In the genomic region with DNA sequence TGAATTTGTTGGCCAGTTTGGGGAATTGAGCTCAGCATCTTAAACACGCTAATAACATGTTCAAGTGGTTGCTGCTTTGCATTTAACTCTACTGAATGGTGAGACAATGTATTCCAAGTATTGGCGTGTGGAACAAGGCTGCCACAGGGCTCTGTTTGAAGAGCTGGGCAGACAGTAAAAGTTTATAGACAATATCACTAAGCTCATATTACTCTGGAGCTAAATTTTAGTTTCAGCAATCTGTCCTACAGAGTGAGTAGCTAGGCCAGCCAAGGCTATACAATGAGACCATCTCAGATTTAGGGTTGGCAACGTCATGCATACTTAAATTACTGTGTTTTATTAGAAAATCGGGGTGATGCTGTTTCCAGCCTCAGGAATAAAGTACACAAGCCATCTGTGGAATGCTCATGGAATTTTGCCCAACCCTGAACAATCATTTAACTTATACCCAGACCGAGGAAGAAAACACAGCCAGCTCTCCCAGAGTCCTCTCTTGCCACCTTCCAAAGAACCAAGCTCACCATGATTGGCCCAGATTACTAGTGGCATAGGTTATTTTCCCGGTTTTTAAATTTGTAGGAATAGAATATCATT, we compare ENCODE assay signal across 23 mouse cellular contexts. TPM values are rescaled to one million over a fixed set of nuclear protein-coding genes. Genes with fewer than 3 reads are reported as not detected.
DNase-seq lines count a peak whose midpoint lies in the region; ATAC-seq lines count a peak whose summit lies in the region.
"Had no signal": no experiment of that assay in that cellular context is flagged by ENCODE, and none has a peak within 500 bp of the region (broad histone marks: within the 10 kb centered on the region; RNA-seq: fewer than 3 reads in every experiment).

No protein-coding gene starts in this region.

- no peak overlapping the region for H3K4me2 ChIP-seq in embryonic facial prominence, embryonic 12.5 days (replicated peaks)
- H3K4me2 ChIP-seq in liver, embryonic 13.5 days = no peak overlapping the region
- H3K4me2 ChIP-seq in limb, embryonic 15.5 days = no peak overlapping the region
- H3K4me2 ChIP-seq: hindbrain, embryonic 14.5 days; intestine, embryonic 15.5 days had no signal

- no peak overlapping the region for H3K4me3 ChIP-seq in embryonic facial prominence, embryonic 12.5 days
- H3K4me3 ChIP-seq in embryonic facial prominence, embryonic 10.5 days = no peak overlapping the region
- H3K4me3 ChIP-seq in liver, embryonic 13.5 days (replicated peaks) = no peak overlapping the region
- H3K4me3 ChIP-seq in limb, embryonic 15.5 days = no peak overlapping the region
- H3K4me3 ChIP-seq: erythroblast, embryonic 14.5 days; forebrain, embryonic 10.5 days; gastrocnemius, adult 2 months; heart, embryonic 10.5 days; intestine, embryonic 15.5 days had no signal

- 0 out of 2 replicates have a peak overlapping the region, but pooled peaks have one; percentile 51 for H3K27ac ChIP-seq in embryonic facial prominence, embryonic 12.5 days
- no peak overlapping the region for H3K27ac ChIP-seq in embryonic facial prominence, embryonic 10.5 days (replicated peaks)
- H3K27ac ChIP-seq in liver, embryonic 13.5 days = peak overlapping the region; percentile 48
- peak overlapping the region; percentile 67 for H3K27ac ChIP-seq in limb, embryonic 15.5 days
- H3K27ac ChIP-seq: forebrain, embryonic 10.5 days; gastrocnemius, adult 2 months; heart, embryonic 10.5 days; hindbrain, embryonic 14.5 days; intestine, embryonic 15.5 days had no signal

- H3K4me1 ChIP-seq in embryonic facial prominence, embryonic 12.5 days = peaks cover 6% of the 10 kb centered on the region; the same call in 1 of the 2 replicates
- H3K4me1 ChIP-seq in embryonic facial prominence, embryonic 10.5 days = peaks cover 11% of the 10 kb centered on the region
- H3K4me1 ChIP-seq in liver, embryonic 13.5 days (replicated peaks) = peaks cover 62% of the 10 kb centered on the region
- H3K4me1 ChIP-seq in limb, embryonic 15.5 days = peaks cover 22% of the 10 kb centered on the region

- no peak overlapping the region for H3K9ac ChIP-seq in embryonic facial prominence, embryonic 12.5 days
- no peak overlapping the region for H3K9ac ChIP-seq in liver, embryonic 13.5 days
- H3K9ac ChIP-seq in limb, embryonic 15.5 days = no peak overlapping the region
- H3K9ac ChIP-seq: hindbrain, embryonic 14.5 days; intestine, embryonic 15.5 days had no signal

- ATAC-seq in embryonic facial prominence, embryonic 12.5 days (ENCODE audit: insufficient number of reproducible peaks, insufficient read depth, low FRiP score, low TSS enrichment) = no peak
- no peak for ATAC-seq in liver, embryonic 13.5 days (ENCODE audit: low read depth)
- ATAC-seq in limb, embryonic 15.5 days (ENCODE audit: insufficient number of reproducible peaks, low FRiP score, low TSS enrichment, low read depth) = peak; percentile 66; the same call in 1 of the 2 replicates
- ATAC-seq: CD4-positive, CD25-positive, alpha-beta regulatory T cell, adult 4 months; forebrain, embryonic 14.5 days; intestine, embryonic 15.5 days had no signal

- H3K9me3 ChIP-seq in embryonic facial prominence, embryonic 12.5 days = no peaks in the 10 kb centered on the region
- no peaks in the 10 kb centered on the region for H3K9me3 ChIP-seq in embryonic facial prominence, embryonic 10.5 days
- H3K9me3 ChIP-seq in liver, embryonic 13.5 days (replicated peaks) = no peaks in the 10 kb centered on the region
- no peaks in the 10 kb centered on the region for H3K9me3 ChIP-seq in limb, embryonic 15.5 days
- H3K9me3 ChIP-seq: forebrain, embryonic 10.5 days; G1E; heart, embryonic 10.5 days; intestine, embryonic 15.5 days had no signal

- H3K27me3 ChIP-seq in embryonic facial prominence, embryonic 12.5 days = no peaks in the 10 kb centered on the region
- peaks cover 4% of the 10 kb centered on the region; the same call in 1 of the 2 replicates for H3K27me3 ChIP-seq in embryonic facial prominence, embryonic 10.5 days (replicated peaks; ENCODE audit: low read depth, poor library complexity, severe bottlenecking)
- no peaks in the 10 kb centered on the region for H3K27me3 ChIP-seq in liver, embryonic 13.5 days
- no peaks in the 10 kb centered on the region for H3K27me3 ChIP-seq in limb, embryonic 15.5 days
- H3K27me3 ChIP-seq: intestine, embryonic 15.5 days had no signal

- DNase-seq in embryonic facial prominence, embryonic 10.5 days (ENCODE audit: low spot score) = no peak
- DNase-seq in liver, embryonic 13.5 days = no peak
- DNase-seq in liver = no peak
- no peak for DNase-seq in cerebellum, postnatal 25 days
- no peak for DNase-seq in layer of hippocampus, adult 11-12 months (ENCODE audit: low spot score)
- DNase-seq: adrenal gland, postnatal 14 days; B cell, adult 2 months; cerebellum, adult 11-12 months; cerebellum, adult 9-11 months; gastrocnemius, adult 2 months; gastrocnemius, postnatal 25 days had no signal

- WGBS in embryonic facial prominence, embryonic 12.5 days = 78% methylated on average over 6 of the region's 6 CpGs
- WGBS in embryonic facial prominence, embryonic 10.5 days = 83% methylated on average over 6 of the region's 6 CpGs
- WGBS in liver, embryonic 13.5 days (ENCODE audit: insufficient replicate concordance) = 85% methylated on average over 6 of the region's 6 CpGs
- 22% methylated on average over 6 of the region's 6 CpGs for WGBS in limb, embryonic 15.5 days

- H3K36me3 ChIP-seq in embryonic facial prominence, embryonic 12.5 days = peaks cover 21% of the 10 kb centered on the region
- H3K36me3 ChIP-seq in embryonic facial prominence, embryonic 10.5 days (replicated peaks) = peaks cover 44% of the 10 kb centered on the region
- H3K36me3 ChIP-seq in liver, embryonic 13.5 days = peaks cover 67% of the 10 kb centered on the region
- H3K36me3 ChIP-seq in limb, embryonic 15.5 days = peaks cover 23% of the 10 kb centered on the region

RNA-seq across cellular contexts. Expression of gene Il10rb, which starts 4.3 kb away (rescaled TPM):
- polyA plus RNA-seq in embryonic facial prominence, embryonic 12.5 days (2016; fragmentation: Nextera tagmentation; extraction: Ambion mirVana) = 14.1 TPM in 2 replicates
- 7.8 and 8.9 TPM in 2 replicates for polyA plus RNA-seq in embryonic facial prominence, embryonic 10.5 days (2016; fragmentation: Nextera tagmentation; extraction: Ambion mirVana)
- 25.0 and 28.1 TPM in 2 replicates for polyA plus RNA-seq in liver, embryonic 13.5 days (2015; fragmentation: Nextera tagmentation; extraction: Ambion mirVana)
- 29.5 and 33.2 TPM in 2 replicates for polyA plus RNA-seq in limb, embryonic 15.5 days (2015; fragmentation: Nextera tagmentation; extraction: Ambion mirVana)

RNA-seq across cellular contexts. Expression of gene Gm21970, which starts 10.1 kb away (rescaled TPM):
- not detected in 2 replicates for polyA plus RNA-seq in embryonic facial prominence, embryonic 12.5 days (2016; fragmentation: Nextera tagmentation; extraction: Ambion mirVana)
- not detected in 2 replicates for polyA plus RNA-seq in embryonic facial prominence, embryonic 10.5 days (2016; fragmentation: Nextera tagmentation; extraction: Ambion mirVana)
- not detected in 2 replicates for polyA plus RNA-seq in liver, embryonic 13.5 days (2015; fragmentation: Nextera tagmentation; extraction: Ambion mirVana)
- 0.66 TPM in 1 of 2 replicates, not detected in the other for polyA plus RNA-seq in limb, embryonic 15.5 days (2015; fragmentation: Nextera tagmentation; extraction: Ambion mirVana)
- polyA plus RNA-seq: CD4-positive, CD25-positive, alpha-beta regulatory T cell, adult 4 months; embryonic facial prominence, embryonic 11.5 days; erythroblast, embryonic 14.5 days; forebrain, embryonic 10.5 days; forebrain, embryonic 14.5 days; G1E; heart, embryonic 10.5 days; heart, embryonic 14.5 days; hindbrain, embryonic 14.5 days; intestine, embryonic 15.5 days had no signal

RNA-seq across cellular contexts. Expression of gene Ifnar2, which starts 29.1 kb away (rescaled TPM):
- 42.6 and 44.1 TPM in 2 replicates for polyA plus RNA-seq in embryonic facial prominence, embryonic 12.5 days (2016; fragmentation: Nextera tagmentation; extraction: Ambion mirVana)
- polyA plus RNA-seq in embryonic facial prominence, embryonic 10.5 days (2016; fragmentation: Nextera tagmentation; extraction: Ambion mirVana) = 29.7 and 31.0 TPM in 2 replicates
- 67.4 and 74.0 TPM in 2 replicates for polyA plus RNA-seq in liver, embryonic 13.5 days (2015; fragmentation: Nextera tagmentation; extraction: Ambion mirVana)
- 59.4 and 70.0 TPM in 2 replicates for polyA plus RNA-seq in limb, embryonic 15.5 days (2015; fragmentation: Nextera tagmentation; extraction: Ambion mirVana)
